In genomic region chr2:164641129-164641528, GRCm38 (mm10) we compare ENCODE assay signal across 1 mouse cellular context.
TF ChIP-seq lines count a peak whose summit lies in the region.

No protein-coding gene starts in this region.

TF ChIP-seq in CH12.LX, 34 proteins besides CTCF, POLR2A, EP300 and RAD21:
- TF ChIP-seq ZNF384 (IDR thresholded peaks at IDR 0.05; ENCODE audit: low read depth, low read length) (peak; percentile 69), USF1 (IDR thresholded peaks at IDR 0.05; ENCODE audit: low read depth, low read length) (no peak)
TF ChIP-seq in CH12.LX: peak in this region for 1.
